Mouse (Mus musculus) brain, embryonic 14.5 days (tissue): ENCODE data around the gene Atp5h.

ENCODE experiments used
- CTCF ChIP-seq: fragments of 200-500 bp; IDR thresholded peaks from 2 replicates; pipeline ENCODE4 v1.5.1; 2012; ENCODE audit warnings: inconsistent platforms, mild to moderate bottlenecking, moderate library complexity, borderline replicate concordance; ENCODE audit not compliant: insufficient read depth, insufficient read length; ENCODE audit errors: extremely low read depth
- POLR2A ChIP-seq: fragments of 200-500 bp; IDR thresholded peaks from 2 replicates; pipeline ENCODE4 v1.6.1; 2012; ENCODE audit warnings: mild to moderate bottlenecking, inconsistent platforms, borderline replicate concordance; ENCODE audit not compliant: poor library complexity, insufficient read depth, insufficient read length, severe bottlenecking; ENCODE audit errors: extremely low read depth

- no peak for TF ChIP-seq CTCF
- no peak for TF ChIP-seq POLR2A
Measured at GRCm38 (mm10) chr11:115377854-115378253, 41.9 kb downstream of the Atp5h start.
